Mouse (Mus musculus) right cerebral cortex, adult 18-20 months (tissue): ENCODE measurements at regions not wholly inside any gene's neighbourhood (a gene's known extent, or its start where the extent isn't known, plus 50 kb on each side); places are given as distances from the start of the nearest gene placed in this dataset.
A peak's percentile ranks its signal among the peaks of the same experiment; 100 is the strongest.

Experiments
- DNase-seq: peaks from one replicate; pipeline ENCODE4 v3.0.0; 2022; ENCODE audit warnings: mixed read lengths

GRCm38 (mm10) chr2:105454353-105454752 lies 55.2 kb upstream of the Rcn1 start:
- no peak for DNase-seq

GRCm38 (mm10) chr2:105454836-105455235 lies 55.7 kb upstream of the Rcn1 start:
- no peak for DNase-seq

GRCm38 (mm10) chr2:105458643-105459042 lies 59.5 kb upstream of the Rcn1 start:
- DNase-seq: no peak

GRCm38 (mm10) chr2:105459512-105459911 lies 60.4 kb upstream of the Rcn1 start:
- DNase-seq: no peak

- no peak for DNase-seq
Measured at GRCm38 (mm10) chr2:105465630-105466029, 66.5 kb upstream of the Rcn1 start.

GRCm38 (mm10) chr2:105468930-105469329 lies 69.8 kb upstream of the Rcn1 start:
- DNase-seq: peak; percentile 62

- DNase-seq: no peak
Measured at GRCm38 (mm10) chr2:105476028-105476677, 77.0 kb upstream of the Rcn1 start.

GRCm38 (mm10) chr2:105481990-105482592 lies 83.0 kb upstream of the Rcn1 start:
- DNase-seq: no peak

- no peak for DNase-seq
Measured at GRCm38 (mm10) chr2:105484496-105484895, 85.4 kb upstream of the Rcn1 start.

- DNase-seq: no peak
Measured at GRCm38 (mm10) chr2:105485286-105485685, 86.2 kb upstream of the Rcn1 start.

- DNase-seq: no peak
Measured at GRCm38 (mm10) chr2:105495796-105496195, 96.7 kb upstream of the Rcn1 start.

- no peak for DNase-seq
Measured at GRCm38 (mm10) chr2:105504197-105504596, 105.1 kb upstream of the Rcn1 start.

- DNase-seq: no peak
Measured at GRCm38 (mm10) chr2:105505554-105505953, 106.4 kb upstream of the Rcn1 start.

- DNase-seq: no peak
Measured at GRCm38 (mm10) chr2:105507160-105507559, 108.0 kb upstream of the Rcn1 start.

- no peak for DNase-seq
Measured at GRCm38 (mm10) chr2:105510816-105511215, 111.7 kb upstream of the Rcn1 start.

GRCm38 (mm10) chr2:105511690-105512089 lies 112.6 kb upstream of the Rcn1 start:
- no peak for DNase-seq

- no peak for DNase-seq
Measured at GRCm38 (mm10) chr2:105514226-105514625, 115.1 kb upstream of the Rcn1 start.

- no peak for DNase-seq
Measured at GRCm38 (mm10) chr2:105514881-105515280, 115.8 kb upstream of the Rcn1 start.

GRCm38 (mm10) chr2:105515326-105515725 lies 116.2 kb upstream of the Rcn1 start:
- DNase-seq: no peak

- no peak for DNase-seq
Measured at GRCm38 (mm10) chr2:105516267-105517133, 117.4 kb upstream of the Rcn1 start.

GRCm38 (mm10) chr2:105521841-105522240 lies 122.7 kb upstream of the Rcn1 start:
- no peak for DNase-seq

GRCm38 (mm10) chr2:105523297-105523802 lies 124.2 kb upstream of the Rcn1 start:
- DNase-seq: peak; percentile 20

GRCm38 (mm10) chr2:105525111-105525610 lies 126.0 kb upstream of the Rcn1 start:
- no peak for DNase-seq
